Mouse (Mus musculus) heart, adult 2 months (tissue): ENCODE results near the gene Cox7a1.

Source experiments
- CTCF ChIP-seq: fragments of 200-600 bp; IDR thresholded peaks from 2 replicates; pipeline ENCODE4 v1.8.1; 2022; ENCODE audit warnings: antibody characterized with exemption, mild to moderate bottlenecking, moderate library complexity
- EP300 ChIP-seq: fragments of 200-500 bp; IDR thresholded peaks from 2 replicates; pipeline ENCODE4 v1.6.1; 2011; ENCODE audit warnings: low read depth, low read length, control low read depth; ENCODE audit not compliant: insufficient read depth
- POLR2A ChIP-seq: fragments of 200-500 bp; IDR thresholded peaks from 2 replicates; pipeline ENCODE4 v1.6.1; 2011; ENCODE audit warnings: mild to moderate bottlenecking, low read depth, low read length, control low read depth; ENCODE audit not compliant: insufficient read depth

DNA sequence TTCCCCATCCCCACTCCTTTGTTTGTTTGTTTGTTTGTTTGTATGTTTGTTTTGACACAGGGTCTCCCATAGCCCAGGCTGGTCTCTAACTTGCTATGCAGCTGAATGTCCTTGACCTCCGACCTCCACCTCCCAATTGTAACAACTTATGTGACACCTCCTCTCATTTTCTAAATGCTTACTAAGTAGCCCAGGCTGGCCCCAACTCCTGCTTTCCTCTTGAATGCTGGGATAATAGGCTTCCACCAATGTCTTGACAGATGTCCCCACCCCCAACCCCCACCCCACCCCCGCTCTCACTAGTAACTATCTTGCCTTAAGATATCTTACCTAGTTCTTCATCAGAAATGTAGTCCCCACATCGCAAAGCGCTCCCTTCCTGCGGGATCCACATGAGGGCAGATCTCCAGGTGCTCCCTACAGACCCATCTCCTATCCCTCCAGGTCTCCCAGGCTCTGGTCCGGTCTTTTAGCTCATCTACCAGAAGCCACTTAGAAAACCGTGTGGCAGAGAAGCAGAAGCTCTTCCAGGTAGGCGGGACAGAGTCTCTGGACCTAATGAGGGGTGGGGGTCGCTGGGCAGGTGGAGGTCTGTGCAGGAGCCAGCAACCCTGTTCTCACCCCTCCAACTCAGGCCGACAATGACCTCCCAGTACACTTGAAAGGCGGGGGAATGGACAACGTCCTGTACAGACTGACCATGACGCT is 851 bp downstream of the Cox7a1 start:
- no peak for TF ChIP-seq CTCF
- no peak for TF ChIP-seq POLR2A
- no peak for TF ChIP-seq EP300
